Mouse (Mus musculus) retina, postnatal 7 days (tissue): ENCODE measurements around the gene Tti1.
"Not testable (repeated sequence)": the region's sequence is repeated elsewhere in the genome, so short reads cannot be mapped to it uniquely, and the experiment has no call there.

Source experiments
- DNase-seq: peaks from one replicate; pipeline ENCODE4 v3.0.0-alpha.2; 2012; ENCODE audit warnings: low read depth, low spot score

Tti1 gene

DNA sequence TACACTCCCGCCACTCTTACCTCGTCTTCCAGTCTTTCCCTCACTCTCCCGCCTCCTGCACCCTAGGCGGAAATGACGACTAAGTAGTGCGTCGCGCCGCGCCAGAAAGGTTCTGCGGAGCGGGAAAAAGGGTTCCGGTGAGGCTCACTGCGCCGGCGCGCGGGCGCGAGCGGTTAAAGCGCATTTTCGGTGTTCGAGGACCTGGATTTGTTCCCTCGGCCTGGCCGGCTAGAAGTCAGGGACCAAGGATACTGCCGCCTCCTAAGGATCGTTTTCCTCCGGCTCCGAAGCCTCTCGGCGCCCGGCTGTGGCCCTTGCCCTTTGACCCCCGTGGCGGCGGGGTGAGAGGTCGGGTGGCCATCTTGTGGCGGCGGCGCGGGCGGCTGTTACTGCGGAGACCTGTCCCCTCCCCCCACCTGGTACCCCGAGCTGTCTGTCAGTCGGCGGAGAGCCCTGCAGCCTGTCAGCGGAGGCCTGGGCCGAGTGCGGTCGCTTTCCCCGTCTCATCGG lies at the start of gene Tti1, which contains the start of gene Rprd1b:
Gene Tti1 (minus strand): TSS at position 80 of the 510 bp plus-strand sequence.
Gene Rprd1b (plus strand): TSS at position 144 of the 510 bp plus-strand sequence.
- DNase-seq: peak; percentile 91

DNA sequence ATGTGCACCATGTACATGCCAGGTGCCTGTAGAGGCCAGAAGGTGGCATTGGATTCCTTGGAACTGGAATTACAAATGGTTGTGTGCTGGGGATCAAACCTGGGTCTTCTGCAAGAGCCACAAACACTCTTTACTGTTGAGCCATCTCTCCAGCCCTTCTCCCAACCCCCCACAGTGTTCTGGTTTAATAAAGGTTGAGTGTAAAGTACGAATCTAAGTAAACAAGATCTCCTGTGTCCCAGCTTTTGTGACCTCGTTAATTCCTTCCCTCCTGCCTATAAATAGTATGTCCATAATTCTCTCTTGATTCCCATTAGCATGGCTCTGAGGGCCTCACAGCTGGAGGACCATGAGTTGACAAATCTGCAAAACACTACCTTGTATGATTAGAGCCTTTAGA lies 49.7 kb upstream of the Tti1 start:
- no peak for DNase-seq

DNA sequence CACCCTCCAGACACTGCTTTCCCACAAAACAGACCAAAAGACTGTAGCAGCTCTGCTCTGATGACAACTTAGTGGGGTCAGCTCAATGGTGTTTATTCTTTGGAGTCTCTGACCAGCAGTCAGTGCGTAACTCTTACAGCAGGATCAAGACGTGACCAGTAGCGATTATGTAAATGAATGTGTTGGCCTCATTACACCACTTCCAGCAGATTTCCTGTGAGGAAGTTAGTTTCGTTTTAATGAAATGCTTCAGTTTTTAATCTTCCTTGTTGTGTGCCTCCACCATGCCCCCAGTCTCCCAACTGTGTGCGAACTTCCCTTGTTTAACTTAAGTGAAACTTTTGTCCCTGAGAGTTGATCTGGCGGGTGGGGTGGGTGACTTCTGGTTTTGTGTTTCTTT lies 48.5 kb upstream of the Tti1 start:
- DNase-seq: no peak

DNA sequence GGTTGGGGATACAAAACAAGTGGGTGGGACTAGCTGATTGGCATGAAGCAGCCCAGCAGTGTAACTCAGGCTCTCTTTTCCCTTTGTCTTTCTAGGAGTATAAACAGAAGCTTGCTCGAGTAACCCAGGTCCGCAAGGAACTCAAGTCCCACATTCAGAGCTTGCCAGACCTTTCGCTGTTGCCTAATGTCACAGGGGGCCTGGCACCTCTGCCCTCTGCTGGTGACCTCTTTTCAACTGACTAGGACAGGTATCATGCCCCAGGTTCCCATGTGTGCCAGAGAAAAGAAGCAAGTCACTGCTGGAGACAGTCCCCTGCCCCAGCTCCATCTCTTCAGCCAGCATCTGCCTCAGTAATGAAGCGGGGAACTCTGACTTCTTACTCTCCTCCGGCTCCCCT lies 46.6 kb upstream of the Tti1 start:
- DNase-seq: no peak

DNA sequence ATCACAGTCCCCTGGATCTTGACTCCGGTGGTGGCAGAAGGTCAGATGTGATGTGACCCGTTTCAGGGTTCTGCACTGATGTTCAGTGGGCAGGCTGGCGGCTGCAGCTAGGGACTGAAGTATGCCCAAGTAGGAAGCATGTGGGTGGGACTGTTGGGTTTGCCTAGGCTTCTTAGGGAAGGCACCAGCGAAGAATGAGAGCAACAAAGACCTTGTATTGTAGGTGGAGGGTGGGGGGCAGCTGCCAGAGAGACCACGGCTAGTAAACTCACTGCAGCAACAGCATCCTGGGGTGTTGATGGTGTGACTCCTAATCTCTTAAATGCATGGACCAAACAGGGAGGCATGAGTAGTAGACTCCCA lies 43.4 kb upstream of the Tti1 start:
- DNase-seq: no peak

DNA sequence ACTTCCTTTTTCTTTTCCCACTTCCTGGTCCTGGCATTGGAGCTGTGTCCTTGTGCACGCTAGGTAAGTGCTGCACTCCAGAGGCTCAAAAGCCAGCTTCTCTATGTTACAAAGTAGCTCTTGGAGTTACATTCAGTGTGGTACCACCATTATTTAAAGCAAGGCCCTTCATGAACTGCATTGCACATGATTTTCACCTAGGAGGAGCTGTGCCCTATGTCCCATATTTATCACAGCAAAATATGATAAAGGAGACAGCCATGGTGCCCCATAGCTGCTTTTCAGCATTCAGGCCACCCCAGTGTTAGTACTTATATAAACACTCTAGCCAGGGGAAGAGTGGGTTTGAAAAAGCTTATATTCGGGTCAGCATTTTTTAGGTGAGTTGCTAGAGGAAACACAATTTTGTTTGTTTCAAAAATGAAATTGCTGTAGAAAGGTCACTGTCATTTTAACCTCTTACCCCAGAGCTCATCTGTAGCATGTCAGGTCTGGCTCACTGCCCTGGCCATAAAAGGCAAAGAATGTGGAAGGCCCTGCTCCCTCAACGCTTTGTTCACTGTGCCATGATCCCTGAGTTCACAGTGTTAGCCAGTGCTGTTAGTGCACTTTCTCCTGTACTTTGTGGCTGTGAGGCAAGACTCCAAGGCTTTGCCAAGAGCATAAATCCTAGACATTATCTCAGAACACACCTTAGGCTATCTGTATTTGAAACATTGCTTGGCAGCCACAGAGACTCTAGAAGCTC lies 42.8 kb upstream of the Tti1 start:
- no peak for DNase-seq

DNA sequence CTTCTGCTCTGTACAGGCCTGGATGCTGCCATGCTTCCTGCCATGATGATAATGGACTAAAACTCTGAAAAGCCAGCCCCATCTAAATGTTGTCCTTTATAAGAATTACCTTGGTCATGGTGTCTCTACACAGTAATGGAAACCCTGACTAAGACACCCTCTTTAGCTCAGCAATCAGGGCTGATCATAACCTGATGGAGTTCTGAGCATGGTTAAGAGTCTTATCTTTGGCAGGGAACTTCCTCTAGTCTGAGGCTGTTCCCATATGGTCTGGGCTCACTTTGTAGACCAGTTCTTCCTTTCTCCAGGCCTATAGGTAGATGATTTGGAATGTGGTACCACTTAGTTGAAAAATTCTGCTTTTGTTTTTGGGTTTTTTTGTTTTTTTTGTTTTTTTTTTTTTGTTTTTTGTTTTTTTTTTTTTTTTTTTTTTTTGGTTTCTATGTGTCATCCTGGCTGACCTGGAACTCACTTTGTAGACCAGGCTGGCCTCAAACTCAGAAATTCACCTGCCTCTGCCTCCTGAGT lies 40.3 kb upstream of the Tti1 start:
- DNase-seq: no peak

DNA sequence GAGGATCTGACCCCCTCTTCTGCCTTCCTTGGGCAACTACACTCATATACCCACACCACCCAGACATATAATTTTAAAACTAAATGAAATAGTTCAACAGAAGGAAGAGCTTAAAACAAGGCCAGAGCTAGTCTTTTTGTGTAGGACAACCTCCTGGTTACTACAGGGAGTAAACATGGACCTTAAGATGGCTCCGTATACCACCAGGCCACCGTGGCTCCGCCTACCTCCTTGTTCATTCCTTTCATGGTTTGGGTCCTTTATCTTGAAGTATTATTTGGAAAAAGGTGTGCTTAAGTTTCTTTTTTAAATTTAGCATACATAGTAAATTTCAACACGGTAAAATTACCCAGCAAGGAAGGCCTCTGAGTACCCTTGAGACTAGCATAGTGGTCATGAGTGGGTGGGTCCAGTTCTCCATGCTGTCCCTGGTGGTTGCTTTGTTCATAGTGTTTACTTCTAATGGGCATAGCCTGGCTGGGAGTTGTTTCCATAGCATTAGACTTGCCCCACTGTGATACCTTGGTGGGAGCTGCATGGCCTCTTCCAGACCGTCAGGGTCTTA lies 39.1 kb upstream of the Tti1 start:
- no peak for DNase-seq

DNA sequence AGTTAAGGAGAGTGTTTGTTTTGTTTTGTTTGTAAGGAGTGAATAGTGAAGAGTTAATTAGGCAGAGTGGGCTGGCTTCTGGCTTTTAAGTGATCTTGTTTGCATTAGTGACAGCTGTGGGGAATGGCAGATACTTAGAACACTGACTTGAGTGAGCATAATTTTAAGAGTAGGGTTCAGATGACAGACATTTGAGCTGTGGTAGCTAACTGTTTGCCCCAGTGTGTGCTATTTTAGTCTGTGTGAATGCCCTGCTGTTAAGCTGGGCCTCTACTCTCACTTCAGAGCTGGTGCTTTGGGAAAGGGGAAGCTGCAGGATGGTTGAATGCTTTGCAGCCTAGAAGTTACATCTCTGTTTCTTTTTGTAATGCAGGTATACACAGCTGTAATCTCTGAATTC lies 38.2 kb upstream of the Tti1 start:
- DNase-seq: no peak

DNA sequence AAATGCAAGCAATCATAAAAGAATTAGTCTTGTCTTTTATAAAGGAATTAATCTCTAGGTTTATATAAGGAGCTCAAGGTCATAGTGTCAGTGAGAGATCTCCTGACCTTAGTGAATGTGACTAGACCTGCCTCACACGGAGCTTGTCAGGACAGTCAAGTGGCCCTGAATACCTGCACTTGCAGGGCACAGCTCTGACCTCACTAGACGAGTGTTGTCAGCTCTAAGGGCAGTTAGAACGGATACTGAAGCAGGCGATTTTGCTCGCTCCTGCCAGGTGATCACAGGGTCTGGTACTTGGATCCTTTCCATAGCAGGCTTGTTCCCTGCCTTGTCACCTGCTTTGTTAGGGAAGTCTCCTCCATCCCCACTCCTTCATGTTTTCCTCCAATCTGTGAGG lies 36.8 kb upstream of the Tti1 start:
- no peak for DNase-seq

DNA sequence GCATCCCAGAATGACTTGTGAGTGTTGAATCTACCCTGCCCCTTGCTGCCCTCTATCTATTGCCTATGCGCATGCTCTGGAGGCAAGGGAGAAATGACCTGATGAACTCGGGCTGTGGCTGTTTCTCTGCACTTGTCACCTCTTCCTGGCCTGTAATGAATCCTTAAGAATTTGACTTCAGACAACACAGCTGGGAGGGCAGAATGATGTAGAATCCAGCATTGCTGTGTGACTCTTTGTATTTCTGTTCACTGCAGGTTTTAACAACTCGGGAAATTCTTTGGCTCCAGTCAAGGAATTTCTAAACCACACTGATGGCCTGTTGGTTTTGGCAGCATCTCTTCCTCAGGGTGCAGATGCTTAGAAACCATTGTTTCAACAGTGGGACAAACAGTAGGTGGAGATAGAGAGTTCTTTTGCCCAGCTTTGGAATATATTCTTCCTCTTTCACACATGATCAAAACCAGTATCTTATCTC lies 36.4 kb upstream of the Tti1 start:
- DNase-seq: no peak

DNA sequence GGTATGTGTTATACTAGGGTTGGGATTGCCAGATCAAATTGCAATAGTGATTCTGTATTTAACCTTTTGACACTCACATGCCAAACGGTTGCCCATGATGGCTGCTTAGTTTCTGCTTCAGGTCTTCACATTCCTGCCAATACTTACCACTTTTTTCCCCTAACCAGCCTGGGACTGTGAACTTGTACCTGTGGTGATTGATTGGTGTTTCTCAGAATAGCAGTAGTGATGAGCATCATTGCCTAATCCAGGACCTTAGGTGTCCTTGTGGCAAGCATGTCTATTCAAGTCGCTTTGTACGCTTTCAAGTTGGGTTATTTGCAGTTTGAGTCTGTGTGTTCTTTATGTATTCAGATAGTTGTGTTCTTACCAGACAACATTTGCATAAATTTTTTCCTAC lies 34.8 kb upstream of the Tti1 start:
- DNase-seq: no peak

DNA sequence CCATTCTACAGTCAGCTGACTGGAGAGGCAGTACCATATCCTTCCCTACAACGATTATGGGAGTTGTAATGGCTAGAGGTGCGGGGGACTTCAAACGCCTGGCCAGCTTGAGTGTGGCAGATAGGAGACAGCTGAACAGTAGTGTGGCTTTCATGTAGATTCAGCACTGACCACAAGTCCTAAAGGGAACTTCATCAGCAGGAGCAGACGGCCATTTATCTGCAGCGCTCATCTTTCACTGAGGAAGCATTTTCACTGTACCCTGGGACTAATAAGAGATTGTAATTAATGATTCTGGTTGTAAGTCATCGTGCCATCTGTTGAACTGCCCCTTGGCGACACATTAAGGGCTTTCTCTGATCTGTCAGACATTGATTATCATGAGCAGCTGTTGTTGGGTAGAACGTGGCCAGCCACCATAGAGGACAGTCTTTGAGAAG lies 31.5 kb upstream of the Tti1 start:
- no peak for DNase-seq

DNA sequence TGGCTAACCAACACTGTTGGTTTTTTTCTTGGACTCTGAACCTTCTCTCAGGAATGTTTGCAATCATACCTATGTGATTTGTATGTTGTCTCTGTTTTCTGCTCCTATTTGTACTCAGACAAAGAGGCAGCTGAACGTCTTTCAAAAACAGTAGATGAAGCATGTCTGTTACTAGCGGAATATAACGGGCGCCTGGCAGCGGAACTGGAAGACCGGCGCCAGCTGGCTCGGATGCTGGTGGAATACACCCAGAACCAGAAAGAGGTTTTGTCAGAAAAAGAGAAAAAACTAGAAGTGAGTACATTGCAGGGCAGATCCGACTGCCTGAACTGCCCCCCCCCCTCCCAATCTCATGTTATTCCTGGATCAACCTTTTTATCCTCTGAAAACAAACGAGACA lies 30.3 kb upstream of the Tti1 start:
- DNase-seq: no peak

DNA sequence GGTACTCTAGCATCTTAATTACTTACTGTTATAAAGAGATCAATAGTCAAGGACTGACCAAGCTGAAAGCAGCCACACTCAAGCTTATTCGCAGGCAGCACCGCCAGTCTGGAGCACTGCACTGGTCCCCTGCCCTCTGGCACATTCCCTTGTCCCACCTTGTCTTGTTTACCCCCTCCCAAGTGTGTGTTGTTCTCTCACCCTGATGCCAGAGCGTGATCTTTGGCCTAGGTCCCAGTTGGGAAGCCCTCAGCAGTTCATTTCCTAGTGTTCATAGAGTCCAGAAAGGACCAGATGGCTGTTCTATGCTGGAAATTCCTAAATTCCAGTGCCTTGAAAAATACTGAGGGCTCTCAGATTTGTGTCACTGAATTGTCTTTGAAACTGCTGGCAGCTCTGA lies 28.8 kb upstream of the Tti1 start:
- no peak for DNase-seq

DNA sequence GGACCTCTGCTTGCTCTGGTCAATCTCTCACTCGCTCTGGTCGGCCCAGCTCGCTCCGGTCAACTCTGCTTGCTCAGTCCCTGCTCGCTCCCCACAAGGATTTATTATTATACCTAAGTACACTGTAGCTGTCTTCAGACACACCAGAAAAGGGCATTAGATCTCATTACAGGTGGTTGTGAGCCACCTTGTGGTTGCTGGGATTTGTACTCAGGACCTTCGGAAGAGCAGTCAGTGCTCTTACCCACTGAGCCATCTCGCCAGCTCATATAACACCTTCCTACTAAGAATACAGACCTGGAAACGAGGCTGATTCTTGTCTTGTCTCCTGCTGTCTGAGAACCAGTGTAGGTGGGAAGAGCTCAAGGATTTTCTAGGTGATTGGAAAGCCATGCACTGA lies 27.1 kb upstream of the Tti1 start:
- DNase-seq: not testable (repeated sequence)

DNA sequence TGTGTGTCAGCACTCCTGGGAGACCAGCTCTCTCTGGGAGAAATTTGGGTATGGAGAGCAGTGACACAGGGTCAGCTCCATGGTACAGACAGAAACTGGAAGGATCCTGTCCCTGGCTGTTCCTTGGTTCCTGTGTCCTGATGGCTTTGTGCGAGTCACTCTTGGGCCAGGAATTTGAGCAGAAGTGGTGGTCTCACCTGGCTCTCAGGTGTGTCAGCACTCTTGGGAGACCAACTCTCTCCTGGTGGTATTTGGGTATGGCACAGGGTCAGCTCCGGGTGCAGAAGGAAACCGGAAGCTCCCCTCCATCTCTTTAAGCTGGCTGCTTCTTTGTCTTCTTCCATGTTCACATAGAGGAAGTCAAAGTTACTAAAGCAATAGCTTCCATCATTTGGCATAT lies 26.4 kb upstream of the Tti1 start:
- no peak for DNase-seq

DNA sequence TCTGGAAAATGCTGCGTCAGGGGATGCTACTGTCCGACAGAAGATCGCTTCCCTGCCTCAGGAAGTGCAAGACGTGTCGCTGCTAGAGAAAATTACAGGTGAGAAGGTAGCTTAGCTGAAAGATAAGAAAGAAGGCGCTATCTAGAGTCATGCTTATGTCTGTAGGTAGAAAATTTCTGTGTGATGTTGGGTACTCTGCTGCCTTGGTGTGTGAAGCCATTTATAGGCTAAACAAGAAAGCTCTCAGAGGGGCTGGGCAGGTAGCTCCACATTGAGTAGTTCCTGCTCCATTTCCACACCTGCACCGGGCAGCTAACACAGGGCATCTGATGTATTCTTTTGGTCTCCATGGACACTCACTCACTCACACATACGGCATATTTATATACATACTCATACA lies 21.9 kb upstream of the Tti1 start:
- no peak for DNase-seq

DNA sequence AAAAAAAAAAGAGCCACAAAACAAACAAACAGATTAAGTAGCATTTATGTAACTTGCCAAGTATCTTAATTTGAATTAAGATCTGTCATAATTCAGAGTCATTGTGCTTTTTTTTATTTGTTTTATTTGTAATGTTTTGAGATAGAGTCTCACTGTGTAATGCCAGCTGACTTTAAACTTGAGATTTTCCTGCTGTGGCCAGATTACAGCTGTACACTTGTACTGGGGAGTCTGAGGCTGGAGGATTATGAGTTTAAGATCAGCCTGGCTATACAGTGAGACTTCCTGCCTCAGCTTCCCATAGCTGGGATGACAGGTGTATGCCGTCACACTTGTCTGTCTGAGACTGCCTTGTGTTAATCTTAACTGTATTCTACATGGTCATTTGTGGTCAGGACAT lies 20.5 kb upstream of the Tti1 start:
- no peak for DNase-seq

DNA sequence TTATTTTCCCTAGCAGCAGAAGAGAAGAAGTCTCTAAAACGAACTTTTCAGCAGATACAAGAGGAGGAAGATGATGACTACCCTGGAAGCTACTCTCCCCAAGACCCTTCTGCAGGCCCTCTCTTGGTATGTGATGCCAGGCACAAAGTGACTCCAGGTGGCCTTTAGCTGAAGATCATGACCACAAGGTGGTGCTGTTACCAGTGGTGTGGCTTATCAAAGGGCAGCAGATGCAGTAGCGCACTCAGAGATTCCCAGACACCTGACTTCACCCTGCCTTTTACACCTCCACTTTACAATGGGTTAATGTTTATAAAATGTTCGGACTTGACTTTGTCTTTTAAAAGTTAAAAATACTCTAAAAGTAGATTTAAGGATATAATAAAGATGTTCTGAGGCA lies 19.7 kb upstream of the Tti1 start:
- peak; percentile 52 for DNase-seq

DNA sequence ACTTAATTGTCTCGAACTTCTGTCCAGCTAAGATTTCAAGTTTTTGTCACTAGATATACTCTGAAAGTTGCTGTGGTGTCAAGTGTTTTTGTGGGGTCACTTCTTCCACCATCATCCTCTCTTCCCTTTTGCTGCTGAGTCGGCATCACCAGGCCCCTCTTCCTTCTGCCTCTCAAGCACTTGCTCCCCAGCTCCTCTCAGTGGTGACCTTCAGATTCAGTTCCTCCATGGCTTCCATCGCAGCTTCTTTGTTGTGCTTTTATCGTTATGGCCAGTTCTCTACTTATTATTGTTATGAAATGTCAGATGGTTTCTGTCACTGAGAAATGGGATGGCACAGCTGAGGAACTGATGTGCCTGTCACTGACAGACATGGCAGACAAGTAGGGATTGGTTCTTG lies 18.0 kb upstream of the Tti1 start:
- no peak for DNase-seq

DNA sequence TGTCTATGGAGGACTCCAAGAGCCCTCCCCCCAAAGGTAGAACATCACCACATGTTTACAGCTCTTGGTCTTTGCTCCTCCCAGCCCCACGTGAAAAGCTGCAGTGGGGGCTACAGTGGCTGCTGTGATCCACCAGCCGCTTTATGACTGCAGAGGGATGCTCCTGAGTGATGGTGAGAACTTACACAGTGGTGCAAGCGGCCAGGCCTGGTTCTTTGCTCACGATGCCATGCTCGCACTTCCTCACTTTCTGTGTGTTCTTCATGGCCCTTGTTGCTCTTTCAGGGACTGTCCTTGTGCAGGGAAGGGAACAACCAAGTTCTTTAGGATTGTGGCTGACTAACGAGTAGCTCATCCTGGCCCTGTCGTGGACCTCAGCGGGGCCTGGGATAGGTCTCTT lies 15.3 kb upstream of the Tti1 start:
- DNase-seq: no peak

DNA sequence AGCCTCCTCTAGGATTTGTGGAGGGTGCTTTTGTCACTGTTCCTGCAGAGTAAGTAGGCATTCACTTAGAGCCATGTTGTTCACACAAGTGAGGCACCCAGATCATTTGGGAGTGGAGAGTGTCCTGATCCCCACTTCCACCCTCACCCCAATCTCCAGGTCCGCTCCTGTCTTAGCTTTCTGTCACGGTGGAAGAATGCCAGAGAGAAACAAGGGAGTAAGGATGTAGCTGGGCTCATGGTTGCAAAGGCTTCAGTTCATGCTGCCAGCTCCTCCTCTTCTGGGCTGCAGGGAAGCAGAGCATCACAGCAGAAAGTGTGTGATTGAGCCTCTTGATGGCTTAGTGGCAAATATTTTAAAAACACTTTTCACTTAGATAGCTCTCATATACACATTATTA lies 12.2 kb upstream of the Tti1 start:
- DNase-seq: no peak
